Mouse (Mus musculus) midbrain, embryonic 15.5 days (tissue): ENCODE measurements around the gene Zswim1. TPM values are rescaled to one million over a fixed set of nuclear protein-coding genes. Genes with fewer than 3 reads are reported as not detected.

ENCODE experiments used
- ATAC-seq: fragments of 200-750 bp; cut with Nextera tagmentation; replicated peaks from 2 replicates; pipeline ENCODE4 v1.8.0; 2017; ENCODE audit warnings: moderate TSS enrichment
- H3K27ac ChIP-seq: fragments of 300-500 bp; sonication (generic); 2 replicates; pipeline ENCODE4 v1.5.1; 2015; ENCODE audit warnings: mild to moderate bottlenecking, inconsistent platforms
- H3K27me3 ChIP-seq: fragments of 300-500 bp; sonication (generic); replicated peaks from 2 replicates; pipeline ENCODE4 v1.6.1; 2015; ENCODE audit warnings: inconsistent platforms
- H3K36me3 ChIP-seq: fragments of 300-500 bp; sonication (generic); replicated peaks from 2 replicates; pipeline ENCODE4 v1.6.1; 2015; ENCODE audit warnings: inconsistent platforms
- H3K4me1 ChIP-seq: fragments of 300-500 bp; sonication (generic); 2 replicates; pipeline ENCODE4 v1.6.1; 2015; ENCODE audit warnings: inconsistent platforms
- H3K4me2 ChIP-seq: fragments of 300-500 bp; sonication (generic); 2 replicates; pipeline ENCODE4 v1.6.1; 2015; ENCODE audit warnings: inconsistent platforms, mild to moderate bottlenecking, moderate library complexity
- H3K4me3 ChIP-seq: fragments of 300-500 bp; sonication (generic); 2 replicates; pipeline ENCODE4 v1.5.1; 2015; ENCODE audit warnings: mild to moderate bottlenecking, inconsistent platforms
- H3K9ac ChIP-seq: fragments of 300-500 bp; sonication (generic); 2 replicates; pipeline ENCODE4 v1.6.1; 2015; ENCODE audit warnings: mild to moderate bottlenecking, inconsistent platforms
- H3K9me3 ChIP-seq: fragments of 300-500 bp; sonication (generic); 2 replicates; pipeline ENCODE4 v1.6.1; 2016; ENCODE audit warnings: inconsistent platforms
- WGBS: fragments of 180-500 bp; shearing (Covaris S2); methylation state at CpG from one replicate; pipeline ENCODE4 v1.1.7; 2015; ENCODE audit warnings: mixed read lengths; 5-methylcytosine and 5-hydroxymethylcytosine counted together
- polyA plus RNA-seq: library from polyadenylated mRNA; unstranded; fragments of >200 nt; fragmentation: Nextera tagmentation; extraction: Ambion mirVana; gene quantifications from 2 replicates; pipeline ENCODE4 v1.2.1, GENCODE M21; 2015

The Zswim1 gene
- polyA plus RNA-seq, 1 experiment from 2014 or later = 28.3 TPM

GRCm38 (mm10) chr2:164817703-164818102 is 4.8 kb upstream of the Zswim1 start:
- H3K9me3 ChIP-seq = no peaks in the 10 kb centered on the region
- no peak overlapping the region for H3K4me3 ChIP-seq
- 77% methylated on average over 5 of the region's 5 CpGs for WGBS
- H3K4me2 ChIP-seq = no peak overlapping the region
- ATAC-seq = no peak
- no peaks in the 10 kb centered on the region for H3K27me3 ChIP-seq
- peaks cover 16% of the 10 kb centered on the region for H3K36me3 ChIP-seq
- H3K9ac ChIP-seq = no peak overlapping the region
- no peak overlapping the region for H3K27ac ChIP-seq
- peaks cover 7% of the 10 kb centered on the region for H3K4me1 ChIP-seq

GRCm38 (mm10) chr2:164821060-164821459 is 1.4 kb upstream of the Zswim1 start:
- peaks cover 28% of the 10 kb centered on the region for H3K36me3 ChIP-seq
- peaks cover 22% of the 10 kb centered on the region for H3K4me1 ChIP-seq
- no peak for ATAC-seq
- no peak overlapping the region for H3K4me2 ChIP-seq
- 85% methylated on average over 6 of the region's 6 CpGs for WGBS
- H3K4me3 ChIP-seq = no peak overlapping the region
- no peaks in the 10 kb centered on the region for H3K27me3 ChIP-seq
- no peaks in the 10 kb centered on the region for H3K9me3 ChIP-seq
- no peak overlapping the region for H3K9ac ChIP-seq
- no peak overlapping the region for H3K27ac ChIP-seq

DNA sequence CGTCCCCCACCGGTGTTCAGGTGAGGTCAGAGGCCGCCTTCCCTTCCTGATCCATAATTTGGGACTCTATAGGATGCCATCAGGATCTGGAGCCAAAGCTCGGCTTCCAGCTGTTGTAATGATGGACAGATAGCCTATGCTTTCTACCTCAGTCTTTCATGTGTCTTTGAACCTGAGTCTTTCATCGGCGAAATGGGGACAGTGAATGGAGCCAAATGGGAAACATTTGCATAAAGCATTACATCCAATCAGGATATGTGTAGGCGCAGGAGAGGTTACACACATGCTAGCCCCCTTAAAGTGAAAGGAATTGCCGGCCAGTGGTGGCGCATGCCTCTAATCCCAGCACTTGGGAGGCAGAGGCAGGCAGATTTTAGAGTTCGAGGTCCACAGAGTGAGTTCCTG is 697 bp downstream of the Zswim1 start:
- Histone ChIP-seq H3K36me3 (peaks cover 41% of the 10 kb centered on the region), H3K27me3 (no peaks in the 10 kb centered on the region), H3K9me3 (no peaks in the 10 kb centered on the region), H3K4me3 (peak overlapping the region; percentile 80), H3K27ac (peak overlapping the region; percentile 96), H3K9ac (peak overlapping the region; percentile 81), H3K4me1 (peaks cover 29% of the 10 kb centered on the region), H3K4me2 (peak overlapping the region; percentile 57)
- ATAC-seq = peak; percentile 81
- WGBS = 1% methylated on average over 10 of the region's 10 CpGs

GRCm38 (mm10) chr2:164823969-164824368 is 1.5 kb downstream of the Zswim1 start:
- Histone ChIP-seq H3K4me3 (peak overlapping the region; percentile 80; the same call in 1 of the 2 replicates), H3K9me3 (no peaks in the 10 kb centered on the region), H3K4me2 (peak overlapping the region; percentile 57), H3K27ac (no peak overlapping the region), H3K4me1 (peaks cover 29% of the 10 kb centered on the region), H3K9ac (no peak overlapping the region), H3K36me3 (peaks cover 41% of the 10 kb centered on the region), H3K27me3 (no peaks in the 10 kb centered on the region)
- WGBS = 94% methylated on average over 4 of the region's 4 CpGs
- no peak for ATAC-seq

- no peak overlapping the region for H3K4me3 ChIP-seq
- H3K4me2 ChIP-seq = no peak overlapping the region
- peaks cover 36% of the 10 kb centered on the region for H3K36me3 ChIP-seq
- WGBS = 94% methylated on average over 17 of the region's 17 CpGs
- no peak for ATAC-seq
- H3K9ac ChIP-seq = no peak overlapping the region
- no peak overlapping the region for H3K27ac ChIP-seq
- peaks cover 29% of the 10 kb centered on the region for H3K4me1 ChIP-seq
- H3K9me3 ChIP-seq = no peaks in the 10 kb centered on the region
- H3K27me3 ChIP-seq = no peaks in the 10 kb centered on the region
These were observed 3.0 kb downstream of the Zswim1 start for GRCm38 (mm10) chr2:164825521-164825920.

DNA sequence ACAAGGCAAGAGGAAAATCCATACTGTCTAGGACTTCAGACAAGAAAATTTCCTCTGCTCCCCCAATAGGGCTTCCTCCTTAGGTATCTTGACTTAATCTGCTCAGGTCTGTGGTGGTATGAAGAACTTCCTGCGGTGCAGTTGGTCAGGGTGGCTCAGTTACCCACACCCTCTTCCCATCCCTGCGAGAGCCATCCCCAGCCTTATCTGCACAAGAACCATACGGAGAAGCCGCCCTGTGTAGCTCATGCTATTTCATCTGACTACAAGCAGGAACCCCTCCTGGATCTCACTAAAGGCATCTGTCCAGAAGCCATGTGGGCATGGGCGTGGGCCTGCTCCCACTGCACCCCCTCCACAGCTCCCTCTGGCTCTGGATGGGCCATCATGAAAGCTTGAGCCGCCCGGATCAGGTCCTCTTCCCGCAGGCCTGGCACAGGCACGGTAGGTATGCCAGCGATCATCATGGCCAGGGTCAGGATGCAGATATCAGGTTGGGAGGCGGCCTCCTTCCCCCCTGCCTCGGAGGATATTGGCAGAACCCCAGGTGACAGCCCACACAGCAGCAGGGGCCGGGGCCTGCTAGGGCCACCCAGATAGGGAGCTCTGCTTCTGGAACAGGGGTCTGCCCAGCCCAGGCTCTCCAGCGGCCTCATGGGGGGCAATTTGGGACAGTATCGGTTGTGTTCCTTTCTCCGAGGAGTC is 4.8 kb downstream of the Zswim1 start:
- H3K4me3 ChIP-seq = no peak overlapping the region
- H3K9me3 ChIP-seq = no peaks in the 10 kb centered on the region
- no peak for ATAC-seq
- no peak overlapping the region for H3K9ac ChIP-seq
- H3K4me1 ChIP-seq = peaks cover 25% of the 10 kb centered on the region
- no peaks in the 10 kb centered on the region for H3K27me3 ChIP-seq
- peaks cover 27% of the 10 kb centered on the region for H3K36me3 ChIP-seq
- WGBS = 92% methylated on average over 16 of the region's 16 CpGs
- no peak overlapping the region for H3K4me2 ChIP-seq
- H3K27ac ChIP-seq = no peak overlapping the region

GRCm38 (mm10) chr2:164828437-164828836 is 6.0 kb downstream of the Zswim1 start, which contains the start of gene Spata25:
Spata25 (minus strand) TSS chr2:164828537.
- H3K27ac ChIP-seq = no peak within 1 kb of the TSS
- H3K9ac ChIP-seq = no peak within 1 kb of the TSS
- no peak for ATAC-seq
- H3K36me3 ChIP-seq = peaks cover 27% of the 10 kb centered on the region
- no peak within 1 kb of the TSS for H3K4me2 ChIP-seq
- peaks cover 28% of the 10 kb centered on the region for H3K4me1 ChIP-seq
- H3K27me3 ChIP-seq = no peaks in the 10 kb centered on the region
- H3K9me3 ChIP-seq = no peaks in the 10 kb centered on the region
- 90% methylated on average over 6 of the region's 6 CpGs for WGBS
- no peak within 1 kb of the TSS for H3K4me3 ChIP-seq

DNA sequence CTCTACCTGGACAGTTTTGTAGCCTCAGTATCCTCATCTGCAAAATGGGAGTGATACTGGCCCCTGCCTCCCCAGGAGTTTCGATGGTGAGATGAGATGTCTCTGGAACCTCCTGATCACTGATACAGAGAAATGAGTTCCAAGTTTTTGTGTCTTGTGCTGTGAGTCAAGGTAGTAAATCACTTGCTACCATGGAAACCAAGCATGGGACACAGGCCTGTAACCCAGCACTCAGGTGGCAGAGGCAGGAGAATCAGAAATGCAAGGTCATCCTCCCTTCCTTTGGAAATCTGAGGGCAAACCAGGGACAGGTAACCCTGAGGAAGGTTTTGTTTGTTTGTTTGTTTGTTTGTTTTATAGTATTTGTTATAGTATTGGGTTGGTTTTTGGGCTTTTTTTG is 6.6 kb downstream of the Zswim1 start:
- no peak for ATAC-seq
- 92% methylated on average over 1 of the region's 1 CpGs for WGBS

DNA sequence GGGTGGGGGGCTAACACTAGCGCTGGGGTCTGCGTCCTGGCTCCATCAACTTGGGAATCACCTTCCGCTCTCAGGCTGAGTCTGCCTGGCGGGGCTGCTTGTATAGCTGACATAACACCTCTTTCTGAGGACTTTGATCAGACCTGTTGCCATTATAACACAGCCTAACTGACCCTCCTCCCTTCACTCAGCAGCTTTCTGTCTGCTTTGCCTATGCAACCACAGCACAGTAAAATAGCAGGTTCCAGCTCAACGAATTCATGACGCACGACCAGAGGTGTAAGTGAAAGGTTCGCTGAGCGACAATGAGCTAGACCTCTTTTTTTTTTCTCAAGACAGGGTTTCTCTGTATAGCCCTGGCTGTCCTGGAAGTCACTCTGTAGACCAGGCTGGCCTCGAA is 8.5 kb downstream of the Zswim1 start:
- H3K9ac ChIP-seq = no peak overlapping the region
- WGBS = 89% methylated on average over 10 of the region's 10 CpGs
- H3K27me3 ChIP-seq = no peaks in the 10 kb centered on the region
- H3K27ac ChIP-seq = no peak overlapping the region
- no peak overlapping the region for H3K4me2 ChIP-seq
- H3K4me1 ChIP-seq = peaks cover 33% of the 10 kb centered on the region
- no peak for ATAC-seq
- H3K4me3 ChIP-seq = no peak overlapping the region
- peaks cover 13% of the 10 kb centered on the region for H3K36me3 ChIP-seq
- no peaks in the 10 kb centered on the region for H3K9me3 ChIP-seq

More for the DNA sequence above, 6.6 kb downstream of the Zswim1 start:
- H3K4me1 ChIP-seq = peaks cover 25% of the 10 kb centered on the region
- no peaks in the 10 kb centered on the region for H3K9me3 ChIP-seq
- H3K27ac ChIP-seq = no peak overlapping the region
- no peak overlapping the region for H3K4me2 ChIP-seq
- H3K9ac ChIP-seq = no peak overlapping the region
- peaks cover 27% of the 10 kb centered on the region for H3K36me3 ChIP-seq
- H3K27me3 ChIP-seq = no peaks in the 10 kb centered on the region
- no peak overlapping the region for H3K4me3 ChIP-seq

DNA sequence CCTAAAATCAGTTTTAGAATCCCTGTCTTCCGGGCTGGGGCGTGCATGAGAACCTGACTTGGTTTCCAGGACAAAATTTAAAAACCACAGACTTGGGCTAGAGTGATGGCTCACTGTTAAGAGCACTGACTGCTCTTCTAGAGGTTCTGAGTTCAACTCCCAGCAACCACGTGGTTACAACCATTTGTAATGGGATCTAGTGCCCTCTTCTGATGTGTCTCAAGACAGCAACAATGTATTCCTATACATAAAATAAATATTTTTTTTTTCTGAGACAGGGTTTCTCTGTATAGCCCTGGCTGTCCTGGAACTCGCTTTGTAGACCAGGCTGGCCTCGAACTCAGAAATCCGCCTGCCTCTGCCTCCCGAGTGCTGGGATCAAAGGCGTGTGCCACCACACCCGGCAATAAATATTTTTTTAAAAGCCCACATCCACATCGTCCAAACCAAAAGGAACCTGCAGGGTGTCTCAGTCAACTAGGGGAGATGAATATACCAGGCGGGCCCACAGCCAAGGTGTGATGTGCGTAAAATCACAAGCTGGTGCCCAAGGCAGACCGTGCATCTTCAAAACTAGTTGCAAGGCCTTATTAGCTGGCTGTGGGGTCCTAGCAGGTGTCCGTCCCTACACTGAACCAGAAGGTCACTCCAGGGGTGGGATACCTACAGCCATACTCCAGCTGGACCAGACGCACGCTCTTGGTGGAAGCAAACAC is 9.7 kb downstream of the Zswim1 start:
- H3K9me3 ChIP-seq = no peaks in the 10 kb centered on the region
- H3K36me3 ChIP-seq = 0 out of 2 replicates have a peak, but pooled peaks cover 4% of the 10 kb centered on the region
- peaks cover 26% of the 10 kb centered on the region for H3K4me1 ChIP-seq
- peak overlapping the region; percentile 82 for H3K27ac ChIP-seq
- H3K9ac ChIP-seq = peak overlapping the region; percentile 75
- 63% methylated on average over 16 of the region's 16 CpGs for WGBS
- H3K27me3 ChIP-seq = no peaks in the 10 kb centered on the region
- no peak for ATAC-seq
- peak overlapping the region; percentile 64 for H3K4me3 ChIP-seq
- peak overlapping the region; percentile 100 for H3K4me2 ChIP-seq

DNA sequence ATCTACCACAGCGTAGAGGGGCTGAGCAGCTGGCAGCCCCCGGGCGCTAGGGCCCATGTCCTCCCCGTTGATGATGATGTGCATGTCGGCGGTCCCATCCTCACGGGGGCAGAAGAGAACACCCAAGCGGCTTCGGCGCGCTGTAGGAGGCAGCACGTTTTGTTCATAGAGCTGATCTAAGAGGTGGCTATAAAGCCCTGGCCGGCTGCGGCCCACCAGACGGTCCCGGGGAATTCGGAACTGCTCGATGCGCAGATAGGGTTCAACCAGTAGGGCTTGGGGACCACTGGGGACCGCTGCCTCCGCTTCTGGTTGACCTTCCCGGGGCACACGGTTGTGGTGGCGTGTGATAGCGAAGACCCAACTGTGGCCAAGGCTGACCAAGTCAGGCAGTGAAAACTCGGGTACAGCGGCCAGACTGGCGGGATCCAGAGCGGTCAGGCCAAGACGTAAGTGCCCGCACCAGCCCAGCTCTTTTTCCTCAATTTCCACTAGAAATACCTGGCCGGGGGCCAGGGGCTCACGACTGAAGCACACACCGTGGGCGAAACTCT is 10.3 kb downstream of the Zswim1 start, which contains the start of gene Ctsa:
Ctsa (plus strand) TSS at position 126 of the 554 bp plus-strand sequence.
- H3K4me1 ChIP-seq = peaks cover 26% of the 10 kb centered on the region
- no peaks in the 10 kb centered on the region for H3K27me3 ChIP-seq
- no peaks in the 10 kb centered on the region for H3K36me3 ChIP-seq
- H3K4me2 ChIP-seq = peak within 1 kb of the TSS; percentile 100
- peak; percentile 76 for ATAC-seq
- peak within 1 kb of the TSS; percentile 82 for H3K27ac ChIP-seq
- no peaks in the 10 kb centered on the region for H3K9me3 ChIP-seq
- H3K4me3 ChIP-seq = peak within 1 kb of the TSS; percentile 64
- 1% methylated on average over 35 of the region's 35 CpGs for WGBS
- peak within 1 kb of the TSS; percentile 75 for H3K9ac ChIP-seq

DNA sequence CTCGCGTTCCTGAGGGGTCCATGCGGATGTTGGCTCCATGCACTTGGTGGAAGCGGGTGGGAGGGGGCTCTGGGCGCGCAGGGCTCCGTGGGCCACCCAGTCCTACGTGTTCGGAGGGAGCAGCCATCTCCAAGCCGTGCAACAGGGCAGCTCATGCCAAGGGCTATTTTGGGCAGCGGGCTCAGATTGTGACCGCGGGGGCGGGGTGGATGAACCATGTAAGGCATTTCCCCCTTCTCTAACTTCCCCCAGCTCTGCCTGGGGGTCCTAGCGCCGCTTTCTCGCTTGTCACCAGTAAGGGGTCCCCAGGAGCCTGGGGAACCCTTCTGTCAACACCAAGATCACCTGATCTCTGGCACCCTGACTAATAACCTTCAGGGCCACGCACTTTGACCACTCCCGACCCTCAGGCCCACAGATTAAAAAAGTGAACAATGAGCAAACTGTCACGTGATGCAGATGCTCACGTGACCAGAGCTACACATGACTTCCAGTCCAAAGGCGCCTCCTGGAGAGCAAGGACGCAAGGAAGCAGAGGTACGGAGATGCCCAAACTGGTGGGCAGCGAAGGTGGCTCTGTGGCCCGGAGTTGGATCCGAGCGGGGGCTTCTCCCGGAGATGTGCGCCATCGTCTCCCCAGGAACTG is 11.0 kb downstream of the Zswim1 start, which contains the start of gene Neurl2:
Neurl2 (minus strand) TSS at position 143 of the 646 bp plus-strand sequence.
- Histone ChIP-seq H3K9ac (peak within 1 kb of the TSS; percentile 75), H3K27me3 (no peaks in the 10 kb centered on the region), H3K4me2 (peak within 1 kb of the TSS; percentile 100), H3K4me3 (peak within 1 kb of the TSS; percentile 64), H3K36me3 (0 out of 2 replicates have a peak, but pooled peaks cover 4% of the 10 kb centered on the region), H3K9me3 (no peaks in the 10 kb centered on the region), H3K4me1 (peaks cover 26% of the 10 kb centered on the region), H3K27ac (peak within 1 kb of the TSS; percentile 82)
- peak; percentile 87 for ATAC-seq
- WGBS = under 1% methylated on average over 31 of the region's 31 CpGs
